Mouse (Mus musculus) heart, adult 2 months (tissue): ENCODE results near the gene Nucb1.

Experiments
- CTCF ChIP-seq: fragments of 200-600 bp; IDR thresholded peaks from 2 replicates; pipeline ENCODE4 v1.8.1; 2022; ENCODE audit warnings: antibody characterized with exemption, mild to moderate bottlenecking, moderate library complexity
- EP300 ChIP-seq: fragments of 200-500 bp; IDR thresholded peaks from 2 replicates; pipeline ENCODE4 v1.6.1; 2011; ENCODE audit warnings: low read depth, low read length, control low read depth; ENCODE audit not compliant: insufficient read depth
- POLR2A ChIP-seq: fragments of 200-500 bp; IDR thresholded peaks from 2 replicates; pipeline ENCODE4 v1.6.1; 2011; ENCODE audit warnings: mild to moderate bottlenecking, low read depth, low read length, control low read depth; ENCODE audit not compliant: insufficient read depth

GRCm38 (mm10) chr7:45478774-45479173 lies 31.4 kb downstream of the Nucb1 start:
- TF ChIP-seq CTCF, result no peak
- TF ChIP-seq POLR2A, result no peak
- no peak for TF ChIP-seq EP300
